Mouse (Mus musculus) liver, embryonic 16.5 days (tissue): ENCODE data around the gene Rab26. TPM values are rescaled to one million over a fixed set of nuclear protein-coding genes. Genes with fewer than 3 reads are reported as not detected.

Experiments used
- ATAC-seq: fragments of 200-750 bp; cut with Nextera tagmentation; 2 replicates; pipeline ENCODE4 v1.8.0; 2017; ENCODE audit warnings: low read depth, mild to moderate bottlenecking, moderate number of reproducible peaks, moderate library complexity
- H3K27ac ChIP-seq: fragments of 300-500 bp; sonication (generic); 2 replicates; pipeline ENCODE4 v1.5.1; 2014; ENCODE audit warnings: mild to moderate bottlenecking, low read length
- H3K27me3 ChIP-seq: fragments of 300-500 bp; sonication (generic); 2 replicates; pipeline ENCODE4 v1.6.1; 2014; ENCODE audit warnings: low read depth, low read length, mixed read lengths; ENCODE audit not compliant: control insufficient read depth, insufficient read depth
- H3K36me3 ChIP-seq: fragments of 300-500 bp; sonication (generic); 2 replicates; pipeline ENCODE4 v1.6.1; 2014; ENCODE audit warnings: mild to moderate bottlenecking; ENCODE audit not compliant: control insufficient read depth, insufficient read depth
- H3K4me1 ChIP-seq: fragments of 300-500 bp; sonication (generic); 2 replicates; pipeline ENCODE4 v1.6.1; 2014; ENCODE audit warnings: low read depth, low read length, mixed read lengths; ENCODE audit not compliant: control insufficient read depth
- H3K4me2 ChIP-seq: fragments of 300-500 bp; sonication (generic); 2 replicates; pipeline ENCODE4 v1.6.1; 2014; ENCODE audit warnings: low read depth, low read length, mixed read lengths
- H3K4me3 ChIP-seq: fragments of 300-500 bp; sonication (generic); 2 replicates; pipeline ENCODE4 v1.5.1; 2014; ENCODE audit warnings: low read depth, mild to moderate bottlenecking, low read length
- H3K9ac ChIP-seq: fragments of 300-500 bp; sonication (generic); 2 replicates; pipeline ENCODE4 v1.6.1; 2014; ENCODE audit warnings: low read depth, low read length
- H3K9me3 ChIP-seq: fragments of 300-500 bp; sonication (generic); replicated peaks from 2 replicates; pipeline ENCODE4 v1.6.1; 2016; ENCODE audit warnings: low read length; ENCODE audit not compliant: control insufficient read depth
- WGBS: fragments of 180-500 bp; shearing (Covaris S2); extraction: QIAGEN DNeasy Blood & Tissue Kit; methylation state at CpG from one replicate; pipeline ENCODE4 v1.1.7; 2014; ENCODE audit not compliant: insufficient replicate concordance; 5-methylcytosine and 5-hydroxymethylcytosine counted together
- polyA plus RNA-seq: library from polyadenylated mRNA; unstranded; fragments of >200 nt; fragmentation: Nextera tagmentation; extraction: Ambion mirVana; gene quantifications from 2 replicates; pipeline ENCODE4 v1.2.1, GENCODE M21; 2015

Rab26 gene
- polyA plus RNA-seq, 1 experiment from 2014 or later = 0.87 TPM

- no peaks in the 10 kb centered on the region for H3K9me3 ChIP-seq
- H3K4me3 ChIP-seq = peak within 1 kb of the TSS; percentile 92
- under 1% methylated on average over 40 of the region's 40 CpGs for WGBS
- no peaks in the 10 kb centered on the region for H3K27me3 ChIP-seq
- peak within 1 kb of the TSS; percentile 91 for H3K9ac ChIP-seq
- H3K4me1 ChIP-seq = peaks cover 28% of the 10 kb centered on the region
- no peaks in the 10 kb centered on the region for H3K36me3 ChIP-seq
- peak; percentile 96 for ATAC-seq
- peak within 1 kb of the TSS; percentile 87 for H3K27ac ChIP-seq
- peak within 1 kb of the TSS; percentile 79 for H3K4me2 ChIP-seq
Measured at GRCm38 (mm10) chr17:24527723-24528559, 6.1 kb downstream of the Rab26 start, which contains the start of gene Traf7. Traf7 (minus strand) TSS chr17:24527938.

GRCm38 (mm10) chr17:24527315-24527714 is 6.7 kb downstream of the Rab26 start:
- no peak for ATAC-seq
- Histone ChIP-seq H3K4me3 (peak overlapping the region; percentile 92), H3K9ac (peak overlapping the region; percentile 91), H3K9me3 (no peaks in the 10 kb centered on the region), H3K4me1 (peaks cover 25% of the 10 kb centered on the region), H3K27ac (peak overlapping the region; percentile 65), H3K36me3 (no peaks in the 10 kb centered on the region), H3K27me3 (no peaks in the 10 kb centered on the region), H3K4me2 (peak overlapping the region; percentile 76)
- WGBS = 0% methylated on average over 19 of the region's 19 CpGs

GRCm38 (mm10) chr17:24524734-24525133 is 9.3 kb downstream of the Rab26 start:
- H3K4me3 ChIP-seq = no peak overlapping the region
- 66% methylated on average over 2 of the region's 2 CpGs for WGBS
- no peak overlapping the region for H3K9ac ChIP-seq

GRCm38 (mm10) chr17:24520450-24520849 is 13.6 kb downstream of the Rab26 start:
- Histone ChIP-seq H3K27me3 (no peaks in the 10 kb centered on the region), H3K27ac (no peak overlapping the region), H3K36me3 (peaks cover 7% of the 10 kb centered on the region), H3K9me3 (no peaks in the 10 kb centered on the region), H3K4me2 (no peak overlapping the region), H3K4me3 (no peak overlapping the region), H3K9ac (no peak overlapping the region), H3K4me1 (no peaks in the 10 kb centered on the region)
- 79% methylated on average over 4 of the region's 4 CpGs for WGBS
- ATAC-seq = no peak

More at GRCm38 (mm10) chr17:24524734-24525133, 9.3 kb downstream of the Rab26 start:
- no peak for ATAC-seq
- no peaks in the 10 kb centered on the region for H3K9me3 ChIP-seq
- H3K4me1 ChIP-seq = peaks cover 17% of the 10 kb centered on the region
- H3K4me2 ChIP-seq = no peak overlapping the region
- H3K27me3 ChIP-seq = no peaks in the 10 kb centered on the region
- H3K36me3 ChIP-seq = no peaks in the 10 kb centered on the region
- no peak overlapping the region for H3K27ac ChIP-seq

- 0 out of 2 replicates have a peak, but pooled peaks have one; percentile 19 for ATAC-seq
- Histone ChIP-seq H3K4me3 (no peak overlapping the region), H3K4me2 (no peak overlapping the region), H3K27ac (no peak overlapping the region), H3K36me3 (peaks cover 19% of the 10 kb centered on the region), H3K9me3 (no peaks in the 10 kb centered on the region), H3K27me3 (no peaks in the 10 kb centered on the region), H3K9ac (no peak overlapping the region), H3K4me1 (no peaks in the 10 kb centered on the region)
- WGBS = 75% methylated on average over 24 of the region's 24 CpGs
Measured at GRCm38 (mm10) chr17:24514270-24515257, 19.4 kb downstream of the Rab26 start.

- Histone ChIP-seq H3K4me1 (no peaks in the 10 kb centered on the region), H3K9ac (no peak overlapping the region), H3K27ac (no peak overlapping the region), H3K4me3 (no peak overlapping the region), H3K27me3 (no peaks in the 10 kb centered on the region), H3K36me3 (peaks cover 22% of the 10 kb centered on the region), H3K9me3 (no peaks in the 10 kb centered on the region), H3K4me2 (no peak overlapping the region)
- no peak for ATAC-seq
- WGBS = 52% methylated on average over 5 of the region's 5 CpGs
Measured at GRCm38 (mm10) chr17:24513609-24514008, 20.4 kb downstream of the Rab26 start.

- Histone ChIP-seq H3K4me2 (no peak overlapping the region), H3K27ac (no peak overlapping the region), H3K36me3 (peaks cover 16% of the 10 kb centered on the region), H3K4me3 (no peak overlapping the region), H3K4me1 (peaks cover 3% of the 10 kb centered on the region; the same call in 1 of the 2 replicates), H3K9ac (no peak overlapping the region), H3K27me3 (no peaks in the 10 kb centered on the region), H3K9me3 (no peaks in the 10 kb centered on the region)
- WGBS = 72% methylated on average over 12 of the region's 12 CpGs
- no peak for ATAC-seq
Measured at GRCm38 (mm10) chr17:24507806-24508460, 26.1 kb downstream of the Rab26 start.

GRCm38 (mm10) chr17:24507129-24507664 is 26.8 kb downstream of the Rab26 start:
- H3K4me2 ChIP-seq = peak overlapping the region; percentile 50
- ATAC-seq = peak; percentile 60
- no peaks in the 10 kb centered on the region for H3K9me3 ChIP-seq
- H3K27ac ChIP-seq = no peak overlapping the region
- no peak overlapping the region for H3K4me3 ChIP-seq
- peaks cover 16% of the 10 kb centered on the region for H3K36me3 ChIP-seq
- 49% methylated on average over 19 of the region's 19 CpGs for WGBS
- H3K27me3 ChIP-seq = no peaks in the 10 kb centered on the region
- H3K9ac ChIP-seq = no peak overlapping the region
- H3K4me1 ChIP-seq = peaks cover 3% of the 10 kb centered on the region; the same call in 1 of the 2 replicates
